ENCODE assay signal across 26 mouse cellular contexts in the genomic region with DNA sequence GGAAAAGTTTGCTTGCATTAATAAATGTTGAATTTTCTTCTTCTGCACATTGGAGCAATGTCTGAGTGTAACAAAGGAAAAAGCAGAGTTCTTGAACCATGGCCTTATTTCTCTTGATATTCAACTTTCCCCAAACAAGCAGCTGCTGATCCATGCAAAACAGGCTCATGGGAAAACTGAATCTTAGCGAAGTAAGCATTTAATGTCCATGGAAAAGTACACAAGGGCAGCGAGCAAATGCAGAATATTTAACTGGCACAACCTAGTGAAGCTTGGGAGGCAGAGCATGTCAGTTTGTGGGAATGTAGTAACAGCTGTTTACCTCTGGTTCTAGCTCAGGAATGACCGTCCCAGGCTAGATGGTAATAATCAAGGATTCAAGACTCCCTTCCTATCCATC.
DNase-seq lines count a peak whose midpoint lies in the region; ATAC-seq lines count a peak whose summit lies in the region.
"Had no signal": no experiment of that assay in that cellular context is flagged by ENCODE, and none has a peak within 500 bp of the region (broad histone marks: within the 10 kb centered on the region; RNA-seq: fewer than 3 reads in every experiment).

No protein-coding gene starts in this region.

- no peak for ATAC-seq in kidney, embryonic 14.5 days (ENCODE audit: low FRiP score, low TSS enrichment)
- ATAC-seq in forebrain, embryonic 11.5 days (replicated peaks; ENCODE audit: low FRiP score) = no peak
- ATAC-seq: forebrain, embryonic 15.5 days; Patski had no signal

- no peaks in the 10 kb centered on the region for H3K27me3 ChIP-seq in kidney, embryonic 14.5 days (ENCODE audit: control insufficient read depth, insufficient read depth, low read length)
- H3K27me3 ChIP-seq in forebrain, embryonic 11.5 days (ENCODE audit: control insufficient read depth, insufficient read depth, low read length) = no peaks in the 10 kb centered on the region
- H3K27me3 ChIP-seq: CH12.LX; forebrain, embryonic 15.5 days; heart, embryonic 12.5 days; heart, embryonic 15.5 days; hindbrain, embryonic 12.5 days; hindbrain, embryonic 15.5 days; Patski had no signal

- H3K4me1 ChIP-seq in kidney, embryonic 14.5 days (ENCODE audit: control insufficient read depth, insufficient read depth, low read length) = no peaks in the 10 kb centered on the region
- H3K4me1 ChIP-seq in forebrain, embryonic 11.5 days (replicated peaks; ENCODE audit: control insufficient read depth, insufficient read depth, low read length) = no peaks in the 10 kb centered on the region
- H3K4me1 ChIP-seq: forebrain, embryonic 10.5 days; forebrain, embryonic 15.5 days; heart, embryonic 12.5 days; heart, embryonic 15.5 days; hindbrain, embryonic 12.5 days; hindbrain, embryonic 15.5 days had no signal

- WGBS in kidney, embryonic 14.5 days = 65% methylated on average over 3 of the region's 3 CpGs
- WGBS in forebrain, embryonic 11.5 days = 71% methylated on average over 3 of the region's 3 CpGs

- no peak overlapping the region for H3K4me2 ChIP-seq in kidney, embryonic 14.5 days (replicated peaks; ENCODE audit: low read depth, low read length)
- no peak overlapping the region for H3K4me2 ChIP-seq in forebrain, embryonic 11.5 days (ENCODE audit: low read depth, low read length, severe bottlenecking)
- H3K4me2 ChIP-seq: forebrain, embryonic 15.5 days; heart, embryonic 12.5 days; heart, embryonic 15.5 days; hindbrain, embryonic 12.5 days; hindbrain, embryonic 15.5 days had no signal

- no peak overlapping the region for H3K27ac ChIP-seq in kidney, embryonic 14.5 days (ENCODE audit: low read depth, low read length)
- no peak overlapping the region for H3K27ac ChIP-seq in forebrain, embryonic 11.5 days (ENCODE audit: low read depth, low read length)
- H3K27ac ChIP-seq: forebrain, embryonic 10.5 days; forebrain, embryonic 15.5 days; heart, embryonic 15.5 days; hindbrain, embryonic 12.5 days; hindbrain, embryonic 15.5 days had no signal

- H3K9me3 ChIP-seq in kidney, embryonic 14.5 days (ENCODE audit: control insufficient read depth, low read length) = no peaks in the 10 kb centered on the region
- no peaks in the 10 kb centered on the region for H3K9me3 ChIP-seq in forebrain, embryonic 11.5 days (ENCODE audit: control insufficient read depth, low read length)
- H3K9me3 ChIP-seq: forebrain, embryonic 10.5 days; forebrain, embryonic 15.5 days; G1E; heart, embryonic 12.5 days; heart, embryonic 15.5 days; hindbrain, embryonic 12.5 days; hindbrain, embryonic 15.5 days had no signal

- H3K4me3 ChIP-seq in kidney, embryonic 14.5 days (ENCODE audit: low read length) = no peak overlapping the region
- H3K4me3 ChIP-seq in forebrain, embryonic 11.5 days (ENCODE audit: low read depth, low read length) = no peak overlapping the region
- H3K4me3 ChIP-seq: forebrain, embryonic 10.5 days; forebrain, embryonic 15.5 days; heart, embryonic 12.5 days; heart, embryonic 15.5 days; hindbrain, embryonic 12.5 days; hindbrain, embryonic 15.5 days had no signal

- peak; percentile 4 for DNase-seq in kidney, adult 18-20 months
- peak; percentile 77 for DNase-seq in adipocyte (ENCODE audit: low spot score)
- DNase-seq in kidney, adult 9 months = peak; percentile 61
- peak; percentile 6 to 39 for DNase-seq in kidney, postnatal 25 days
- no peak for DNase-seq in forebrain, embryonic 11.5 days (ENCODE audit: low spot score)
- no peak for DNase-seq in right cerebral cortex, postnatal 36 days (ENCODE audit: low spot score in 2 of 2)
- DNase-seq: adrenal gland, adult 8-10 months; adrenal gland, postnatal 25 days; B cell, adult 2 months; cerebellum, adult 18-20 months; cerebellum, adult 9-10 months; cerebellum, postnatal 14 days; gastrocnemius, postnatal 25 days; heart, adult 18-20 months; heart, postnatal 10 days; heart, postnatal 36 days had no signal

- no peaks in the 10 kb centered on the region for H3K36me3 ChIP-seq in kidney, embryonic 14.5 days (ENCODE audit: control insufficient read depth, insufficient read depth, low read length)
- no peaks in the 10 kb centered on the region for H3K36me3 ChIP-seq in forebrain, embryonic 11.5 days (ENCODE audit: control insufficient read depth, insufficient read depth, low read length)
- H3K36me3 ChIP-seq: forebrain, embryonic 10.5 days; forebrain, embryonic 15.5 days; G1E; heart, embryonic 12.5 days; heart, embryonic 15.5 days; hindbrain, embryonic 12.5 days; hindbrain, embryonic 15.5 days had no signal

- H3K9ac ChIP-seq in kidney, embryonic 14.5 days (ENCODE audit: low read depth, low read length) = no peak overlapping the region
- no peak overlapping the region for H3K9ac ChIP-seq in forebrain, embryonic 11.5 days (ENCODE audit: low read length)
- H3K9ac ChIP-seq: forebrain, embryonic 15.5 days; heart, embryonic 12.5 days; heart, embryonic 15.5 days; hindbrain, embryonic 12.5 days; hindbrain, embryonic 15.5 days had no signal

Comparison
In these comparisons a context has a peak if more than half of its experiments do, and no peak if none do; other contexts are left out.
1. DNase-seq: peak in kidney, adult 18-20 months (single experiment), adipocyte (single experiment), kidney, adult 9 months (single experiment) and kidney, postnatal 25 days (2 of 2); none in forebrain, embryonic 11.5 days (single experiment) and right cerebral cortex, postnatal 36 days (0 of 2).